Mouse (Mus musculus): ENCODE measurements around the gene Ppy. TPM values are rescaled to one million over a fixed set of nuclear protein-coding genes. Genes with fewer than 3 reads are reported as not detected.

Ppy gene
- not detected in 2 replicates for polyA plus RNA-seq (2015; fragmentation: Nextera tagmentation; extraction: Ambion mirVana)

DNA sequence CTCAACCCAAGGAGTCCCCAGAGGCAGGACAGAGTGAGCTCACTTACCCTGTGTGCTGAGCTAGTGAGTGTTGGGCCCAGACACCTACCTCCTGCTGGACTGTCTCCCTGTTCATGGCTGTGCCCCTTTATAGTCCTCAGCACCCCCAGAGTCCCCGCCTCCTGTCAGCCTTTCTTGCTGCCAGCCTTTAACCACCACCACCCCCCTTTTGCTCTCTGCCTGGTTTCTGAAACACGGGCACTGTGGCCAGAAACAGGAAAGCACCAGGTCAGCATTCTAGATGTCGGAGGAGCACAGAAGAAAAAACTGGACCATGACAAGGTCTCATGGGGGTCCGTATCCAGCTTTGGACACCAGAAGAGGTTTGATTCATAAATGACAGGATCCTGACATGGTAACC, at the start of gene Ppy:
Gene Ppy (minus strand): TSS at position 101 of the 400 bp plus-strand sequence.
- no peak within 1 kb of the TSS for H3K9ac ChIP-seq (ENCODE audit: low read length)
- H3K4me3 ChIP-seq (ENCODE audit: low read length): no peak within 1 kb of the TSS
- H3K27ac ChIP-seq (ENCODE audit: low read length): no peak within 1 kb of the TSS
- no peaks in the 10 kb centered on the region for H3K36me3 ChIP-seq (ENCODE audit: control insufficient read depth, insufficient read depth)
- peaks cover 37% of the 10 kb centered on the region for H3K27me3 ChIP-seq (ENCODE audit: control insufficient read depth, insufficient read depth, low read length)
- H3K4me2 ChIP-seq (ENCODE audit: low read depth, low read length): no peak within 1 kb of the TSS
- WGBS: 79% methylated on average over 4 of the region's 4 CpGs
- peaks cover 9% of the 10 kb centered on the region for H3K4me1 ChIP-seq (ENCODE audit: control insufficient read depth, insufficient read depth, low read length)
- no peaks in the 10 kb centered on the region for H3K9me3 ChIP-seq (replicated peaks; ENCODE audit: control insufficient read depth, low read length)
- no peak for ATAC-seq (replicated peaks; ENCODE audit: extremely low read depth, insufficient read depth, low FRiP score)

DNA sequence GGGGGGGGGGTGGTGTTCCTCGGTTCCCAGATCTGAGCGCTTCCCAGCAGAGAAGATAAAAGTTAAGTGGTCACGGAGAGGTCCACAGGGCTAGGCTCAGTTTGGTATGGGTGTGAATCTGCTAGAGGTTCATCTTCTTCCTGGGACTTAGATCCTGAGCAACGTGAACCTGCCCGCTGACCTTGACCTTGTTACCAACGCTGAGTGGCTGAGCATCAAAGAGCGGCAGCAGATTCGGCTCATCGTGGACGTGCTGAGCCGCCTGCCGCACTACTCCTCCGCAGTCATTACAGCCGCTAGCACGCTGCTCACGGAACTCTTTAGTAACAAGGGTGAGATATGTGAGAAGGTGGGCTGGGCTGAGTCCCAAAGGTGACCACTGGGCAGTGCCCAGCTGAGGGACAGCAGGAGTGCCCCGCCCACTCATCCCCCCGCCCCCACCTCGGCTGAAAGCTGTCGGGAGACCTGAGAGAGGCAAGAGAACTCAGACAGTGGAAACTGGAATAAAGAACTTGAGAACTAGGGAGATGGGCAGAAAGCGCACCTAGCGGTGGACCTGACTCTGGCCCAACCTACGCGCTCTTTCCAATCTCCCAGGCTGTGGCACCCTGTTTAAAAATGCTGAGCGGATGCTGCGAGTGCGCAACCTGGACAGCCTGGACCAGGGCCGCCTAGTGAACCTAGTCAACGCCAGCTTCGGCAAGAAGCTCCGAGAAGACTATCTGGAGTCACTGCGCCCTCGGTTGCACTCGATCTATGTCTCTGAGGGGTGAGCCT, 46.3 kb upstream of the Ppy start:
- 12% methylated on average over 34 of the region's 34 CpGs for WGBS
- no peak overlapping the region for H3K9ac ChIP-seq (ENCODE audit: low read length)

DNA sequence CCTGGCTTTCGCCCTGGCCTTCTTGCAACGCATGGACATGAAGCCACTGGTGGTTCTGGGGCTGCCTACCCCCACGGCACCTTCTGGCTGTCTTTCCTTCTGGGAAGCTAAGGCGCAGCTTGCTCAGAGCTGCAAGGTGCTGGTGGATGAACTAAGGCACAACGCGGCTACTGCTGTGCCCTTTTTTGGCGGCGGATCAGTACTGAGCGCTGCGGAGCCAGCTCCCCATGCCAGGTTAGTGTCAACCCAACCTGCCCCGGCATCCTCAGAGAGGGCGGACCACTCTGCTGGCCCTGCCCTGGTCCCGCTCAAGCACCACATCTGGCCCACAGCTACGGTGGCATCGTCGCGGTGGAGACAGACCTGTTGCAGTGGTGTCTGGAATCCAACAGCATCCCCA, 45.4 kb upstream of the Ppy start:
- H3K27ac ChIP-seq (ENCODE audit: low read length): no peak overlapping the region
- H3K27me3 ChIP-seq (ENCODE audit: control insufficient read depth, insufficient read depth, low read length): peaks cover 54% of the 10 kb centered on the region
- ATAC-seq (replicated peaks; ENCODE audit: extremely low read depth, insufficient read depth, low FRiP score): no peak
- WGBS: 9% methylated on average over 17 of the region's 17 CpGs
- H3K4me2 ChIP-seq (ENCODE audit: low read depth, low read length): peak overlapping the region; percentile 59; the same call in 1 of the 2 replicates
- peak overlapping the region; percentile 39 for H3K4me3 ChIP-seq (ENCODE audit: low read length)
- no peak overlapping the region for H3K9ac ChIP-seq (ENCODE audit: low read length)
- no peaks in the 10 kb centered on the region for H3K9me3 ChIP-seq (replicated peaks; ENCODE audit: control insufficient read depth, low read length)
- H3K4me1 ChIP-seq (ENCODE audit: control insufficient read depth, insufficient read depth, low read length): peaks cover 19% of the 10 kb centered on the region
- H3K36me3 ChIP-seq (ENCODE audit: control insufficient read depth, insufficient read depth): no peaks in the 10 kb centered on the region

More for the DNA sequence above, 46.3 kb upstream of the Ppy start:
- no peaks in the 10 kb centered on the region for H3K9me3 ChIP-seq (replicated peaks; ENCODE audit: control insufficient read depth, low read length)
- H3K4me2 ChIP-seq (ENCODE audit: low read depth, low read length): peak overlapping the region; percentile 16
- no peaks in the 10 kb centered on the region; the same call in 1 of the 2 replicates for H3K36me3 ChIP-seq (ENCODE audit: control insufficient read depth, insufficient read depth)
- H3K27me3 ChIP-seq (ENCODE audit: control insufficient read depth, insufficient read depth, low read length): peaks cover 52% of the 10 kb centered on the region
- H3K4me1 ChIP-seq (ENCODE audit: control insufficient read depth, insufficient read depth, low read length): peaks cover 19% of the 10 kb centered on the region
- no peak overlapping the region for H3K27ac ChIP-seq (ENCODE audit: low read length)
- ATAC-seq (replicated peaks; ENCODE audit: extremely low read depth, insufficient read depth, low FRiP score): no peak
- H3K4me3 ChIP-seq (ENCODE audit: low read length): peak overlapping the region; percentile 26; the same call in 1 of the 2 replicates

DNA sequence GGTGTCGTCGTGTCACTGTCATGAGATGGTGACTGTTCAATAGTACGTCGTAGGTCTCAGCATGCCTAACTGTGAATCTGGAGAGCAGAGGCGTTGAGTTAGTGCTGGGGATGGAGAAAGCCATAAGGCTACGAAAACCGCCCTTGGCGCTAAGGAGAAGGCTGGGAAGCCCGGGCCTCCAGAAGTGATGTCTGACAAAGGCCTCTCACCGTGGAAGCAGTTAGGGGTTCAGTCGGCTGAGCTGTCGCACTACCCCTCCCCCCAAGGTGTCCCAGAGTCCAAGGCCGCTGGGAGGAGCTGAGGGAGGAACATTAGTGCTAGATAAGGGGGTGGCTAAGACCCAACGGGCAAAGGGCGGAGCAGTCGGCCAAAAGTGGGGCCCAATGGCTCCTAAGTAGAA, 44.9 kb upstream of the Ppy start:
- Histone ChIP-seq H3K4me1 (ENCODE audit: control insufficient read depth, insufficient read depth, low read length) (peaks cover 19% of the 10 kb centered on the region), H3K4me3 (ENCODE audit: low read length) (peak overlapping the region; percentile 39), H3K9ac (ENCODE audit: low read length) (no peak overlapping the region), H3K27ac (ENCODE audit: low read length) (no peak overlapping the region), H3K4me2 (ENCODE audit: low read depth, low read length) (peak overlapping the region; percentile 59), H3K27me3 (ENCODE audit: control insufficient read depth, insufficient read depth, low read length) (peaks cover 54% of the 10 kb centered on the region), H3K36me3 (ENCODE audit: control insufficient read depth, insufficient read depth) (no peaks in the 10 kb centered on the region), H3K9me3 (replicated peaks; ENCODE audit: control insufficient read depth, low read length) (no peaks in the 10 kb centered on the region)
- WGBS: 6% methylated on average over 16 of the region's 16 CpGs
- ATAC-seq (replicated peaks; ENCODE audit: extremely low read depth, insufficient read depth, low FRiP score): no peak

DNA sequence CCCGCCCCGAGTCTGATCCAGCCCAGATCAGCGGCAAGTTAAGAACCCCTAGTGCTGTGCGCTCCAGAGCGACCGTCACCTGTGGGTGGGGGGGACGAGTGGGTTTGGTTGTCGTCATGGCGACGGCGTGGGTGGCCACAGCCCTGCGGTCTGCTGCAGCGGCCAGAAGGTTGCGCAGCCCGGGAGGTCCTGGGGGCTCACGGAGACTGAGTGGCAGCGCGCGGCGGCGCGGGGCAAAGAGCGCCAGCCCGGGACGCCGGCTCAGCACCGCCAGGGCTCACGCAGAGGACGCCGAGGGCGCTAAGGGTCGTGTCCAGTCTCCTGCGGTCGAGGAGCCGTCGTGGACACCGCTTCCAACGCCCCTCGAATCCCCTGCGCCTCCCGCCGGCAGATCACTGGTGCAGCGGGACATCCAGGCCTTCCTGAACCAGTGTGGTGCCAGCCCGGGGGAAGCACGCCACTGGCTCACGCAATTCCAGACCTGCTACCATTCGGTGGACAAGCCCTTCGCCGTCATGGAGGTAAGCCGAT, 44.4 kb upstream of the Ppy start, which contains the start of gene Nags:
Gene Nags (plus strand): TSS at position 43 of the 531 bp plus-strand sequence.
- no peaks in the 10 kb centered on the region for H3K9me3 ChIP-seq (replicated peaks; ENCODE audit: control insufficient read depth, low read length)
- 3% methylated on average over 50 of the region's 50 CpGs for WGBS
- peak within 1 kb of the TSS; percentile 59 for H3K4me2 ChIP-seq (ENCODE audit: low read depth, low read length)
- H3K36me3 ChIP-seq (ENCODE audit: control insufficient read depth, insufficient read depth): no peaks in the 10 kb centered on the region
- H3K4me3 ChIP-seq (ENCODE audit: low read length): peak within 1 kb of the TSS; percentile 39
- 0 out of 2 replicates have a peak, but pooled peaks have one; percentile 29 for ATAC-seq (replicated peaks; ENCODE audit: extremely low read depth, insufficient read depth, low FRiP score)
- H3K9ac ChIP-seq (ENCODE audit: low read length): peak within 1 kb of the TSS; percentile 23
- no peak within 1 kb of the TSS for H3K27ac ChIP-seq (ENCODE audit: low read length)
- peaks cover 54% of the 10 kb centered on the region for H3K27me3 ChIP-seq (ENCODE audit: control insufficient read depth, insufficient read depth, low read length)
- H3K4me1 ChIP-seq (ENCODE audit: control insufficient read depth, insufficient read depth, low read length): peaks cover 19% of the 10 kb centered on the region

DNA sequence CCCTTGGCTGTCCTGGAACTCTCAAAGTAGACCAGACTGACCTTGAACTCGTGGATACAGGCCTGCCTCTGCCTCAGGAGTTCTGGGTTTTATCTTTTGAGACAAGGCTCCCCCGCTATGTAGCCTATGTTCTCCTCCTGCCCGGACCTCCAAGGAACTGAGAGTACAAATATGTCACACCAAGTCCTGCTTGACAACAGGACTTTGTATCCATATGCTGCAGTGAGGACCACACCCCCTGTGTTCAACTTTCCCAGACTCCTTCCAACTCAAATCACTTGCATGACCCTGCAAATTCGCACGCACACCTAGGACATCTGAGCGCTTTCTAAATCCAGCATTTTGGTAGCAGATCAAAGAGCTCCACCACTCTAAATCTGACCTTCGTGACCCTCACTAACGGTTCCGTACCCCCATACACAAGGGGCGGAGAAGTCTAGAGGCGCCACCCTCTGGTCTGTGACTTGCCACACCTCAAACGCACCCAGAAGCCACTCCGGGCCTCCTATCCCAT, 43.9 kb upstream of the Ppy start:
- Histone ChIP-seq H3K4me3 (ENCODE audit: low read length) (peak overlapping the region; percentile 39), H3K9me3 (replicated peaks; ENCODE audit: control insufficient read depth, low read length) (no peaks in the 10 kb centered on the region), H3K27me3 (ENCODE audit: control insufficient read depth, insufficient read depth, low read length) (peaks cover 54% of the 10 kb centered on the region), H3K36me3 (ENCODE audit: control insufficient read depth, insufficient read depth) (no peaks in the 10 kb centered on the region), H3K9ac (ENCODE audit: low read length) (no peak overlapping the region; the same call in 1 of the 2 replicates), H3K4me1 (ENCODE audit: control insufficient read depth, insufficient read depth, low read length) (peaks cover 19% of the 10 kb centered on the region), H3K27ac (ENCODE audit: low read length) (no peak overlapping the region), H3K4me2 (ENCODE audit: low read depth, low read length) (peak overlapping the region; percentile 59)
- ATAC-seq (replicated peaks; ENCODE audit: extremely low read depth, insufficient read depth, low FRiP score): 0 out of 2 replicates have a peak, but pooled peaks have one; percentile 25
- 27% methylated on average over 13 of the region's 13 CpGs for WGBS

DNA sequence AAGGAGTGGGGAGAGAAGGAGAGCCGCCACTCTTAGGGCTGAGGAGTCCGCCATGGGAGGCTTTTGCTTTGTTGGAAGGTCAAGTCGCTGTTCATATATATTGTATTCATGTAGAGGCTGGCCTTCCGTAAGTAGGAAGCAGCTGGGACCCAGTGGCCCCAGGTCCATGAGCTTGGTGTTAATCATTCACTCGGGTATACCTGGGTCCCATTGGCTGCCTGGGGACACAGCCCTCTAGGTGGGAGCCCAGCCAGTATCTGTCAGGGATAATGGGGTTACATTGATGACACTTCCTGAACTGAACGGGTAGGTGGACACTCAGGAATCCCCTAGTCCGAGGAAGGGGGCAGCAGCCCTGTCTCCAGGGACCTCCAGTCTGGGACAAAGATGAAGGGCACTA, 41.2 kb upstream of the Ppy start:
- H3K9ac ChIP-seq (ENCODE audit: low read length): no peak overlapping the region
- H3K36me3 ChIP-seq (ENCODE audit: control insufficient read depth, insufficient read depth): no peaks in the 10 kb centered on the region
- H3K27me3 ChIP-seq (ENCODE audit: control insufficient read depth, insufficient read depth, low read length): peaks cover 36% of the 10 kb centered on the region
- H3K27ac ChIP-seq (ENCODE audit: low read length): no peak overlapping the region
- no peak for ATAC-seq (replicated peaks; ENCODE audit: extremely low read depth, insufficient read depth, low FRiP score)
- H3K4me3 ChIP-seq (ENCODE audit: low read length): no peak overlapping the region
- H3K9me3 ChIP-seq (replicated peaks; ENCODE audit: control insufficient read depth, low read length): no peaks in the 10 kb centered on the region
- 70% methylated on average over 7 of the region's 7 CpGs for WGBS
- no peak overlapping the region for H3K4me2 ChIP-seq (ENCODE audit: low read depth, low read length)
- H3K4me1 ChIP-seq (ENCODE audit: control insufficient read depth, insufficient read depth, low read length): peaks cover 19% of the 10 kb centered on the region

DNA sequence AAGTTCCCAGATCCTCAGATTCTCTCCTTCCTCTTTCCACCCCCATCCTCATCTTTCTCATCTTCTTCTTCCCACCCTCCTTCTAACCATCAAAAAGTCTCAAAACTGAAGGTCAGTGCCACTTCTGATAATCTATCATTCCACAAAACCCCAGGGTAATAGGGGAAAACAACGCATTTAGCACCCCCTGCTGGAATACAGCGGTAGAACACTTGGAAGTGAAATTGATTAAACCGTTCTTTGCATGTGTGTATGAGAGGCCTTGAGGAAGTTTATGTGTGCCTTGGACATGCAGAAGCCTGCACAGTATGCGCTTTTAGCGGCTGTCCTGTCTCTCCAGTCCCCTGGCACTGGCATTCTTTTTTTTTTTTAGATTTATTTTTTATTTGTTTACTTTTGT, 39.4 kb upstream of the Ppy start:
- WGBS: 2% methylated on average over 5 of the region's 5 CpGs
- no peak for ATAC-seq (replicated peaks; ENCODE audit: extremely low read depth, insufficient read depth, low FRiP score)
- Histone ChIP-seq H3K4me3 (ENCODE audit: low read length) (no peak overlapping the region), H3K4me1 (ENCODE audit: control insufficient read depth, insufficient read depth, low read length) (peaks cover 5% of the 10 kb centered on the region; the same call in 1 of the 2 replicates), H3K27me3 (ENCODE audit: control insufficient read depth, insufficient read depth, low read length) (peaks cover 17% of the 10 kb centered on the region), H3K9me3 (replicated peaks; ENCODE audit: control insufficient read depth, low read length) (no peaks in the 10 kb centered on the region), H3K36me3 (ENCODE audit: control insufficient read depth, insufficient read depth) (no peaks in the 10 kb centered on the region), H3K9ac (ENCODE audit: low read length) (no peak overlapping the region), H3K4me2 (ENCODE audit: low read depth, low read length) (no peak overlapping the region), H3K27ac (ENCODE audit: low read length) (no peak overlapping the region)

DNA sequence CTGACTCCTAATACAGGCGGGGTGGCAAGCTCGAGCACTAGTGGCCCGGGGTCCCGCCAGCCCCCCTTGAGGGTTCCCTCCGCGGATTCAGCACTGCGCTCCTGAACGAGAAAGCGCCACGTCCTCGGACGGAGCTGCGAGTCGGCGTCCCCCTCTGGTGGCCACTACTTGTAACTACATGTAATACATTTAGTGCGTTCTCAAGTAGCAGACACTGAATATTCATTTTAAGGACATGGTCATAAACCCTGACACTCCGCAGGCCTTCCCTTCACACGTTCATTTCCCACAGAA, 37.3 kb upstream of the Ppy start:
- H3K36me3 ChIP-seq (ENCODE audit: control insufficient read depth, insufficient read depth): no peaks in the 10 kb centered on the region
- no peaks in the 10 kb centered on the region for H3K9me3 ChIP-seq (replicated peaks; ENCODE audit: control insufficient read depth, low read length)
- H3K27ac ChIP-seq (ENCODE audit: low read length): no peak overlapping the region
- H3K27me3 ChIP-seq (ENCODE audit: control insufficient read depth, insufficient read depth, low read length): 0 out of 2 replicates have a peak, but pooled peaks cover 6% of the 10 kb centered on the region
- 0 out of 2 replicates have a peak, but pooled peaks cover 2% of the 10 kb centered on the region for H3K4me1 ChIP-seq (ENCODE audit: control insufficient read depth, insufficient read depth, low read length)
- peak overlapping the region; percentile 34 for H3K4me3 ChIP-seq (ENCODE audit: low read length)
- peak overlapping the region; percentile 61 for H3K4me2 ChIP-seq (ENCODE audit: low read depth, low read length)
- no peak for ATAC-seq (replicated peaks; ENCODE audit: extremely low read depth, insufficient read depth, low FRiP score)
- under 1% methylated on average over 18 of the region's 18 CpGs for WGBS
- no peak overlapping the region for H3K9ac ChIP-seq (ENCODE audit: low read length)

Measured in heart, embryonic 16.5 days (tissue).